Mouse (Mus musculus) small intestine, adult 2 months (tissue): ENCODE results near the gene Mthfr.

Source experiments
- CTCF ChIP-seq: fragments of 200-500 bp; IDR thresholded peaks from 2 replicates; pipeline ENCODE4 v1.5.1; 2012; ENCODE audit warnings: low read depth, mild to moderate bottlenecking, control low read depth, inconsistent platforms, low read length, moderate library complexity, mixed read lengths; ENCODE audit not compliant: insufficient replicate concordance, insufficient read length; ENCODE audit errors: extremely low read depth
- POLR2A ChIP-seq: fragments of 200-500 bp; IDR thresholded peaks from 2 replicates; pipeline ENCODE4 v1.6.1; 2012; ENCODE audit warnings: low read depth, mild to moderate bottlenecking, control low read depth, inconsistent platforms, low read length, moderate library complexity

DNA sequence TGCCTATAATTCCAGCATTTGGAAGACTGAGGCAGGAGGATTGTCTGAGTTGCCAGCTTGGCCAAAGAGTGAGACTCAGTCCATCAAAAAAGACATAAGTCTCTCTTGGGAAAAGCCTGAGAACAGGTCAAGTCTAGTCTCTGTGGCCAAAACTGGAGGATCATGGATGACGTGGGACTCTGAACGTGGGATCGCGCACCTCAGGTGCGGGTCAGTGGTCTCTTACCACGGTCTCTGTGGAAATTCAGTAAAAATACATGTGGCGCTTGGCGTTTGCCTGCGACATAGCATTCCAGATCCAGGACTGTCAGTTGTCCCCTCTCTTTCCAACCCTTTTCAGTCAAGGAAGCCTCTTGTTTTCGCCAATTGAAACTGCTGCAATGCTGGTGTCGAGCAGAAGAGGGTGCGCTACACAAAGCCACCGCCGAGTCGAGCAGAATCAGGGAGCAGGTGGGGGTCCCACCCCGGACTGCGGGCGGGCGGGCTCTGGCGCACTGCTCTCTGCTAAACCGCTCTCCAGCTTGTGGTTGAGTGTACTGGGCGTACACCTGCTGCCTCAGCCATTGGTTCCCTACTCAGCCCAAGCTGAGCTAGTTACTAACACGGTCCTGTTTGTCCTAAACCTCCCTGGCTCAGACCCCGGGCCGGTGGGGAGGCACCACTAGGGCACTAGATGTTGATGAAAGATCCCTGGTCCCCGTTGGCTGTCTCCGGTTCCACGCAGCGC is 63.1 kb downstream of the Mthfr start:
- TF ChIP-seq POLR2A (no peak), CTCF (peak; percentile 28; the same call in 1 of the 2 replicates)
